Mouse (Mus musculus) adrenal gland, postnatal 25 days (tissue): Measurements from ENCODE around the gene Acot5. TPM values are rescaled to one million over a fixed set of nuclear protein-coding genes. Genes with fewer than 3 reads are reported as not detected.
"Not testable (repeated sequence)": the region's sequence is repeated elsewhere in the genome, so short reads cannot be mapped to it uniquely, and the experiment has no call there.

Experiments
- DNase-seq: peaks from one replicate; pipeline ENCODE4 v3.0.0; 2021; ENCODE audit warnings: mixed read lengths
- total RNA-seq: library from RNA; stranded (reverse); gene quantifications from 2 replicates; pipeline ENCODE4 v1.2.3, GENCODE M21; 2021

The Acot5 gene
- total RNA-seq, 1 experiment from 2014 or later, result 0.33 TPM

DNA sequence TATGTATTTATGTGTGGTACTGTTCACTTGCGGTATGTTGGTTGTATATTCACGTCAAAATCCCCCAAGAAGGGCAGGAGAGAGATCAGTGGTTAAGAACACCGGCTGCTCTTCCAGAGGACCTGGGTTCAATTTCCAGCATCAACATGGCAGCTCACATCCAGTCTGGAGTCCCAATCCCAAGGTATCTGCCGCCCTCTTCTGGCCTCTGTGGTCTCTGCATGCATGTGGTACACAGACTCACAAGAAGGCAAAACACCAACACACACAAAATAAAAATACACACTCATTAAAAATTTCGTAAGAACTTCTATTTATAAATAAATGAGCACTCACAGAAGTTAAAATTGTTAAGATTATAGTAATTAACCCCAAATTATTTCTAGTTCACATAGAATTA is 5.9 kb upstream of the Acot5 start:
- DNase-seq, result peak; percentile 9

DNA sequence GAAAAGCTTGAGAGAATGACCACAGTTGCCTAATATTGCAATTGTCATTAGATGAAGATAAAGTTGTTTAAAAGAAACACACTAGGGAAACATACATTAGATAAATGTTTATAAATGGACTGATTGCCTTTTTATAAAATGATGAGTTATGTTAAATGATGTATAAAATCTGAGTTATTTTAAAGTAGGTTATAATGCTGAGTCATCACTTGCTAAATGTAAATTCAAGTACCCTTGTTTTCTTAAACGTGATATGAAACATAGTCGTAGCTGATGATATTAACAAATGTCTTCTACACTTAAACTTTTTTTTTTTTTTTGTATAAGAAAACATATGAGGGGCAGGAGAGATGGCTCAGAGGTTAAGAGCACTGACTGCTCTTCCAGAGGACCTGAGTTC is 5.3 kb upstream of the Acot5 start:
- DNase-seq, result no peak

DNA sequence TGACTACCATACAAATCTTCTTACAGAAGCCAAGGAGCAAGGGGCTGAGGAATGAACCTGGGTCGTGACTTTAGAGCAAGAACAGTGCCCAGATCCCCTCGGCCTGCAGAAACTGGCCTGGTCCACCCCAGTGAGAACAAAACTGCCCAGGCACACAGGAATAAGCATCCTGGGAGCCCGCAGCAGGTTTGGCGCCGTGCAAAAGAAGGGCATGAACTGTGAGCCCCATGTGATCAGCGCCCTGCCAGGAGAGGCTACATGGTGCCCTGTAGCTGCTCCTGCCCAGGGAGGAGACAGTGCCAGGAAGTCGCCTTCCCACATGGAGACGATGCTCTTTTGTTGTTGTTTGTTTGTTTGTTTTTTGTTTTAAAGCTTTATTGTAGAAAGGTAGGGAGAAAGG is 4.5 kb upstream of the Acot5 start:
- no peak for DNase-seq

DNA sequence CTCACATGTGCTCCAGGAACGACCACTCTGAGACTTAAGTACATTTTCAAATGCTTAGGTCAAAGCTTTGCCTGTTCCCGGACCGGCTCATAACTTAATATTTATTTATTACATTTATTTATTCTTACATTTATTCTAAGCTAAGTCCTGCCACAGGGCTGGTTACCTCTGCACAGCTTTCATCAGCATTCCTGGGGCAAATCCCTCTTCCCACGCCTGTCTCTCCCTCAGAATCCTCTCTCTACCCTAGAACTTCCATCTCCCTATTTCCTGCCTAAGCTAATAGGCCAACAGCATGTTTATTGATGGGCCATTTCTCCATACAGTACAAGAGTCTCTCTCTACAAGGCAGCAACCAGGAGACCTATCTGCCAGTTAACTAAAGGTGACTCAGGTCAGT is 1.4 kb upstream of the Acot5 start:
- no peak for DNase-seq

DNA sequence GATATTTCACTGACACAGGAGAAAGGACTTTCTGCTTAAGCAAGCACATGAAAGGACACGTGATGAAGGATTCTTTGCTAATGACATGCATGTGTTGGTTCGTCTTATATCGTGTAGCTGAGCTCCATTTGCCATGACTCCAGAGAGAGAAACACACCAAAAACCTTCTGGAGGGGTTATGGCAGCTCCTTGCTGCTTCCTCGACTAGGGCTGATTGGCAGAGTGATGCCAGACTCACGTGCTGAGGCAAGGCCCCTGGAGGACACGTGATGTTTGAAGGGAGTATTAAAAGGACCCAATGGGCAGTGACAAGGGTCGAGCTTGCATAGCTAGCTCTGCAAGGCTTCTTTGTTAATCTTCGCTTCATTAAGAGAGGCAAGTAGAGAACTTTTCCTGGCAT is 829 bp upstream of the Acot5 start:
- DNase-seq, result no peak

DNA sequence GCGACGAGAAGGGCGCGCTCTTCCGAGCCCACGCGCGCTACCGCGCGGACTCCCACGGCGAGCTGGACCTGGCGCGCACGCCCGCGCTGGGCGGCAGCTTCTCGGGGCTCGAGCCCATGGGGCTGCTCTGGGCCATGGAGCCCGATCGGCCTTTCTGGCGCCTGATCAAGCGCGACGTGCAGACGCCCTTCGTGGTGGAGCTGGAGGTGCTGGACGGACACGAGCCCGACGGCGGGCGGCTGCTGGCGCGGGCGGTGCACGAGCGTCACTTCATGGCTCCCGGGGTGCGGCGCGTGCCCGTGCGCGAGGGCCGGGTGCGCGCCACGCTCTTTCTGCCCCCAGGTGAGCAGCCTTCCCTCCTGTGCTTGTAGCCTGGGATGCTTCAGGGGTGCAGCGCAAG is 457 bp downstream of the Acot5 start:
- peak; percentile 45 for DNase-seq

DNA sequence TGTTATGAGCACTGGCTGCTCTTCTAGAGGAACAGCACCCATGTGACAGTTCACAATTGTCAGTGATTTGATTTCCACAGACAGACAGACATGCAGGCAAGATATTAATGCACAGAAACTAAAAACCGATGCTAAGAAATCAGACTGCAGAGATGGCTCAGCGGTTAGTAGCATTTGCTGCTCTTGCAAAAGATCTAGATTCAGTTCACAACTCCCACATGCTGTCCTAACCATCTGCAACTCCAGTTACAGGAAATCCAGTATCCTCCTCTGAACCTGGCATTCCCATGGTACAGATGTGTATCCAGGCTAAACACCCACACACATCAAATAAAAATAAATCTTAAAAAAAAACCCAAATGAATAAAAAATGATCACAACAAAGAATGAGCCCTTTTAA is 2.6 kb downstream of the Acot5 start:
- no peak for DNase-seq

DNA sequence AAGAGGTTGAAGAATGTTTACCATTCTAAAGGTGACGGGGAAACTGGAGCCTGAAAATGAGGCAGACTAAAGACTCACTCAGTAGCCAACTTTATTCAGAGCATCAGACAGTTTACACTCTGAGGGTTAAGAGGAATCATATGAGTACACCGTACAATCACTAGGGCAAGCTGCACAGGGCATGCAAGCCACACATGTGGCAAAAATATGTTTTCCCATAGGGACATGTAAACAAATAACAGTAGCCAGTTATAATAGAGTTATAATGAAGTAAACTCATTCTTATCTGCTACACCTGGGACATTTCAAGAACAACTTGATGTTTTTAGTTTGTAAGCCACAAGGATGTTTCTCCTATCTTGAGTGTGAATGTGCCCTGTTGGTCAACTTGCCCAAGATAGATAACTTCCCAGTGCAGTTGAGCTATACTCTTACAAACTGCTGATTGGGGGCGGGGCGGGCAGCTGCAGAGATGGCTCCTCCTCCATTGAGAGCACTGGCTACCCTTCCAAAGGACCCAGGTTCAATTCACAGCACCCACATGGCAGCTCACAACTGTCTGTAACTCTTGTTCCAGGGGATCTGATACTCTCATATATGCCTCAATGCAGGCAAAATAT is 8.4 kb downstream of the Acot5 start:
- no peak for DNase-seq

DNA sequence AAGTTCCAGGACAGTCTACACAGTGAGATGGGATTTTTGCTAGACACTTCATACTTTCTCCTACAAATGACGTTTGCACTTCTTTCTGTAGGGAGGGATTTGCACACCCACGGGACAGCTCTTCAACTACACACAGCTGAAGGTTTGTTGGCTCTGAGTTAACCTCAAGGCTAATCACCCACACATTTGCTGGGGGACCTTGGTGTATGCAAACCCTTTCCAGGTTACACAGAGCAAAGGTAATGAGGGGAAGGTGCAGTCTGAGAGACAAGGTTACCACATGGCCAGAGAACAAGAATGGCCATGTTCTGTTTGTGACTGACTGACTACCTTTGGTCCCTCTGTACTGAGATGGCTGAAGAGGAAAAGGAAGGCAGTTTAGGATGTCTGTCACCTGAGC is 14.7 kb downstream of the Acot5 start:
- no peak for DNase-seq

DNA sequence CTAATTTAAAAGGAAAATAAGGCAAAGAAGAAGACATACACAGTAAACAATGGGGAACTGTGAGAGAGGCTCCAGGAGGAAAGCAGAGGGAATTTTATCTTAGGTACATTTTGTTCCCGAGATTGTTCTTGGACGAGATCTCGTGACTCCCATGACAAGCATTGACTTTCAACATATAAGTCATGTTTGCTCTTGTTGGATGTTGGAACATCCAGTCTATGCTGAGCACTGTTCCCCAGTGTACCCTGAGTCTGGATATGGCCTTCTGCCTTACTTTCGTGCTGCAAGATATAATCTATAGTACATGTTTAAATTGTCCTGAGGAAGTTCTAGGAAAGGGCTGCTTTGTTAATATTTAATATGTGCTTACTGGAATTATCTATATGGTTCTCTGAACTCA is 15.5 kb downstream of the Acot5 start:
- DNase-seq, result no peak

DNA sequence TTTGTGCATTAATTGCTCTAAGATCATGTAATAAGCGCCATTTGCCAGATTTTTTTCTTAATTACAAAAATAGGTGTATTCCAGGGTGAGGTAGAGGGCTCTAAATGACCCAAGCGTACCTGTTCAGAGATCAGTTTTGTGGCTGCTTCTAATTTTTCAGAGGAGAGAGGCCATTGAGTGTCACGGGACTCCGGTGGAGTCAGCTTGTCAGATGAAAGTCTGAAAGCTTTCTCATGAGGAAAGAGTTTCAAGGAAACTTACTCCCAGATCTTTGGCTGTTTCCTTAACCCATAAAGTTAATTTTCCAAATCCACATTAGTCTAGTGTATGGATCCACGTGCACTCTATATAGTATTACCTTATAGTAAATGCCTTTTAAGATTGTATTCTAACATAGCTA is 25.5 kb downstream of the Acot5 start:
- DNase-seq, result not testable (repeated sequence)

DNA sequence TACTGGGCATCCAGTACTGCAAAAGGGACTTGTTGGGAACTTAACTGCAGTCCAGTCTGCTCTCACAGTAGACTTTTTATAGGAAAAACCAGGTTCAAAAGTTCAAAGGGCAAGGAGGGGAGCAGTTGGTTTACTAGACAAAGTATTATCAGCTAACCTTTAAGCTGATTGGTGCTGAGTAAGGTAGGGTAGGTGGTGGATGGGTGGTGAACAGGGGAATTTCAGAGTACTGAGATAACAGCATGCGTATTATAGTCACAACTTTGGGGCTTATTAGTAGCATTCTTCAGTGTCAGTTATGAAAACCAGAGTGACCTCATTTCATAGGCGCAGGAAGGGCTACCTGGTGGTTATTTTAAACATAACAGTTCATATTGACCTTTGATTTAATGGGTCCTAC is 30.5 kb downstream of the Acot5 start:
- no peak for DNase-seq

DNA sequence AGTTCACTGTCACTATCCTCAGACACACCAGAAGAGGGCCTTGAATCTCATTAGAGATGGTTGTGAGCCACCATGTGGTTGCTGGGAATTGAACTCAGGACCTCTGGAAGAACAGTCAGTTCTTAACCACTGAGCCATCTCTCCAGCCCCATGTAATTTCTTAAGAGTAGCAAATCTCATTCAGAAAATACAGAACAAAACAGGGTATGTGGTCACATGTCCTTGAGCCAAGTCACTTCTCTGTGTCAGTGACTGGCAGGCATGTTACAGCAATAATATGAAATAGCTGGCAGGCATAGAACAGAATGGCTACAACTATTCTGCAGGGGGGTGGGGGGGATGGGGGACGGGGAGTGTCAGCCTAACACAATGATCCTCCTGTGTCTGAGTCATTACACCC is 30.9 kb downstream of the Acot5 start:
- no peak for DNase-seq

DNA sequence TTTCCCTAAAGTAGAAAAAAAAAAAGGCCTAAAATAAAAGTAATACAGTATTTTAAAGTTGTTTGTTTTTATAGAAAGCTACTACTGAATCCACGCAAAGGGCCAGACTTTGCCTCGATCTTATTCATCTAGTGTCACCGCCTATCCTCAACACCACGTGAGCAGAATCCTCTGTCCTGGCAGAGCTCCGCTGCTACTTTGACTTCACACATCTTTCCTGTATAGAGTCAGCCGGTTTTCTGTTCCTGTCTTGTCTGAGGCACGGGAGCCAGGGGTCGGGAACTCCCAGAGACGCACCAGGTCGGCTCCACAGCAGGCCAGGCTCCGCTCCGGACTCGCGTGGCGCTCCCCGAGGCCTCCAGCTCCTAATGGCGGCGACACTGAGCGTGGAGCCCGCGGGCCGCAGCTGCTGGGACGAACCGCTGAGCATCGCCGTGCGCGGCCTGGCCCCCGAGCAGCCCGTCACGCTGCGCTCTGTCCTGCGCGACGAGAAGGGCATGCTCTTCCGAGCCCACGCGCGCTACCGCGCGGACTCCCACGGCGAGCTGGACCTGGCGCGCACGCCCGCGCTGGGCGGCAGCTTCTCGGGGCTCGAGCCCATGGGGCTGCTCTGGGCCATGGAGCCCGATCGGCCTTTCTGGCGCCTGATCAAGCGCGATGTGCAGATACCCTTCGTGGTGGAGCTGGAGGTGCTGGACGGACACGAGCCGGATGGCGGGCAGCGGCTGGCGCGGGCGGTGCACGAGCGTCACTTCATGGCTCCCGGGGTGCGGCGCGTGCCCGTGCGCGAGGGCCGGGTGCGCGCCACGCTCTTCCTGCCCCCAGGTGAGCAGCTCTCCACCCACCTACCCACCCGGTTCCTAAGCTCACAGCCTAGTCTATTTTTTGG is 31.7 kb downstream of the Acot5 start, which contains the start of gene Acot6:
TSS of gene Acot6 (plus strand) at position 51 of the 889 bp plus-strand sequence.
- peak; percentile 43 for DNase-seq

DNA sequence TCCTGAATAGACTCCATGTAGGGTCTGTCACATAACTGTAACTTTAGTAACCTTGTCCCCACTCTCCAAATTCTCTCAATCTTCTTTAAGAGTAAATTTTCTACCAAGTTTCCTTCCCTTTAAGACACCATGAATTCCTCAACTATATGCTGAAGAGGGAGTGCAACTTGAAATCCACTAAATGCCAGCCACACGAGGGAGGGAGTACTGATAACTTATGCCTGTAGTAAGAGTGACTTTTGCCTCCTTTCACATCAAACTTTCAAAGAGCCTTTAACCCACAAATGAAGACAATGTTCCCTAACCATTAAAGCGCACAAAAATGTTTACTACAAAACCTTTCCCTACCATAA is 32.3 kb downstream of the Acot5 start:
- no peak for DNase-seq

DNA sequence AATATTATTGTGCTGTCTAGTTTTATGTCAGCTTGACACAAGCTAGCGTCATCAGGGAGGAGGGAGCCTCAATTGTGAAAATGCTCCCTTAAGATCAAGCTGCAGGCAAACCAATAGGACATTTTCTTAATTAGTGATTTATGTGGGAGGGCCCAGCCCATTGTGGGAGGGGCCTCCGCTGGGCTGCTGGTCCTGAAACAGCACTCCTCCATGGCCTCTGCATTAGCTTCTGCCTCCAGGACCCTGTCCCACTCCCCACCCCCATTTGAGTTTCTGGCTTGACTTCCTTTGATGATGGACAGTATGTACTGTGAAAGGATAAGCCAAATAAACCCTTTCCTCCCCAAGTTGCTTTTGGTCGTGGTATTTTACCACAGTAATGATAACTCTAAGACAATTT is 37.9 kb downstream of the Acot5 start:
- no peak for DNase-seq

DNA sequence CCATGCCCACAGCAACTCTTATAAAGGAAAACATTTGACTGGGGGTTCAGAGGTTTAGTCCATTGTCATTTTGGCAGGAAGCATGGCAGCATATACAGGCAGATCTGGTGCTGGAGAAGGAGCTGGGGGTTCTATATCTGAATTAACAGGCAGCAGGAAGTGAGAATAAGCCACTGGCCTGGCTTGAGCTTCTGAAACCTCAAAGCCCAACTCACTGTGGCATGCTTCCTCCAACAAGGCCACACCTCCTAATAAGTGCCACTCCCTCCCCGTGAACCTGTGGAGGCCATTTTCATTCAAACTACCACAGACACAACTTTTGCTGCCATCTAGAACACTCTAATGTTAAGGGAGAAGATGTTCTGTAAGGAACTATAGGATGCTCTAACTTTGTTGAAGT is 38.6 kb downstream of the Acot5 start:
- DNase-seq, result no peak

DNA sequence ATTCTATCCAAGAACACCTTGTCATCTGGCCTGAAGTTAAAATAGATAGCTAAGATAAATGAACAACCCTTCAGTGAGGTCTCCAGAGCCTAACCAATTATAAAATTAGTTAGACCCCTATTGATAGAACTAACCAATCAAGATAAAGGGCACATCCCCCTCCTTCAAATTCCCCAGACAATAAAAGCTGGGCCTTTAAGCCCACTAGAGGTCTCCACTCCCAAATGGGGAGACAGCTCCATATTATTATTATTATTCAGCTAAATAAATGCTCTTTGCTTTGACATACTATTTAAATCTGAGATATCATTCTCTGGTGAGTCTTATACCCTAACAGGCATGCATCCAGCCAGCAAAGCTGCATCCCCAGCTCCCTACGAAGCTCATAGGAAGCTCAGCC is 40.8 kb downstream of the Acot5 start:
- no peak for DNase-seq

DNA sequence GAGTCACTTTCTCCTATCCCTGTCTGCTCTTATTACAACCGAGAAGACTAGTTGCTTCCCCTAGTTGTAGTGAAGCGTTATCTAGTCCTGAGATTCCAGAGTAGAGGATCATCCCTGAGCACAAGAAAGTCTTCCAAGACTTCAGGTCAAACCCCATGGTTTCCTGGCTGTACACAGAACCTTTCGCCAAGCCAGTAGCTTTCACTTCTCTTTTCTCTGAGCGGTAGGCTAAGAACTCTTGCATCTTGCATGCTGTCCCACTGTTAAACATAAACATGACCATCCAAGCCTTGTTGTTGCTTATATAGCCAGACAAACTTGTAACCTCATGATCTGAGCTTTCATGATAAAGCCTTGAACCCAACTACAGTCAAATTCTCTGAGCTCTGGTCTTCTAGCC is 41.7 kb downstream of the Acot5 start:
- no peak for DNase-seq

DNA sequence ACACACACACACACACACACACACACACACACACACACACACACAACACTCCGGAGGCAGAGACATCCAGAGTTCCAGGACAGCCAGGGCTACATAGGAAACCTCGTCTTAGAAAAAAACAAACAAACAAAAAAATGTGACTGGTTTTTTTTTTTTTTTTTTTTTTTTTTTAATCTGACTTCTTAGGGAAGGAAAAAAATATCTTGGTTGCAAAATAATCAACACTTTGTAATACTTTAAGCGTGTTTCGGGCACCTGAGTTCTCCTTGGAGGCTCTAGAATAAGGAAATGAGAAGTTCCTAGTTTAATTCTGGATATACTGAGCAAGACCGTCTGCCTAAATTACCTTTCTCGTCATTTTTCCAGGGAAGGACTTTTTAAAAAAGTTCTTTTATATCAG is 44.6 kb downstream of the Acot5 start:
- DNase-seq, result no peak

DNA sequence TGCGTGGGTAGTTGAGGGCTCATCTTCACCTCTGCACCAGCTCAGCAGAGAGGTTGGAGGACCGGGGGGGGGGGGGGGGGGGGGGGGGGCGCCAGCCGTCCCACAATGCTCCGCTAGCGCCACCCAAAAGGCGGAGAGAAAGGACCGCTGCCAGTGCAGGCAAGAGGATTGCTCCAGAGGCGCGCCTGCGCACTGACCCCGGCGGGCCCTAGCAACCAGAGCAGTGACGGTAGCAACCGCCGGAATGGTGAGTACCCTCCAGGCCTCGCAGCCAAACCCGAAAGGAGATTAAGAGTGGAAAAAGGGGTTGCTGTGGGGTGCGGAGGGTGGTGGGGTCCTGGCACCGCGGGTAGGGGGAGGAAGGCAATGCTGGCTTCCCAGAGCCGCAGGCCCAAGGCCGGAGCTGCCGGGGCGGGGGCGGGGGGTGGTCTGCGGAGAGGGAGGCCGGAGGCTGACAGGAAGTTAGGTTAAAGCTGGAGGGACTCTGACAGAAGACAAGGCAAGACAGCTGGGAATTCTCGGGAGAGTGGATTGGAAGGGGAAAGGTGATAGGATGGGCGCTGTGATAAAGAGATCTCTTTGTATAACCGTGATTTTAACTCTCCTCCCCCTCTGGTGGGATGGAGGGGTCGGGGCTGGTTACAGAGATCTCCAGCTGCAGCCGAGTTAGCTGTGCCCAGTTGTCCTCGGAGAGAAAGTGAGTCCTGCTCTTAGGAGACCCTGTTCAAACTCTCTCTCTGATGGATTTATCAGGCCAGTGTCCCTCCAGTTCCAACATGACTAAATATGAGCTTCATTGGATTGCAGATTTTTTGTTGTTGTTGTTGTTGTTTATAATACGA is 45.2 kb downstream of the Acot5 start, which contains the start of gene Dnal1:
TSS of gene Dnal1 (plus strand) at position 214 of the 842 bp plus-strand sequence.
- peak; percentile 93 for DNase-seq

DNA sequence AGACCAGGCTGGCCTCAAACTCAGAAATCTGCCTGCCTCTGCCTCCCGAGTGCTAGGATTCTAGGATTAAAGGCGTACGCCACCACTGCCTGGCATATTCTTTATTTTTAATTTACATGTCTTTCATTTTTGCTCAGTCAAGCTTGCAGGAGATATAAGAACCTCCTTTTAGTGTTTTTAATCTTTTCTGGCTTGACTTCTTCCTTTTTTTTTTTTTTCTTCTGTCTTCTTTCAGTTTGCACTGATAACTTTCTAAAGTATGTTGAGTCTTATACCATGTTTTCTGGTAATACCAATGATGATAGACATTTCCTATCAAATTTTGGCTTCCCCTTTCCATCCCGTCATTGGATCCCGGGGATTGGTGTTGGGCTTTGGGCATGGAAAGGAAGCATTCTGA is 50.5 kb downstream of the Acot5 start:
- DNase-seq, result no peak
